ENCODE assay signal across 8 mouse cellular contexts in genomic region chr16:28564075-28564715, GRCm38 (mm10).
DNase-seq lines count a peak whose midpoint lies in the region; ATAC-seq and TF ChIP-seq lines count a peak whose summit lies in the region.

No protein-coding gene starts in this region.

- H3K27me3 ChIP-seq in forebrain, embryonic 12.5 days: peaks cover 34% of the 10 kb centered on the region
- peaks cover 13% of the 10 kb centered on the region for H3K27me3 ChIP-seq in intestine, postnatal 0 days (replicated peaks; ENCODE audit: control insufficient read depth, insufficient read depth, low read length)
- peaks cover 17% of the 10 kb centered on the region for H3K27me3 ChIP-seq in liver, embryonic 16.5 days (ENCODE audit: control insufficient read depth, insufficient read depth, low read depth, low read length)

- DNase-seq in left cerebral cortex, adult 18-20 months (ENCODE audit: low spot score in 2 of 2): peak; percentile 19 to 30
- DNase-seq in left cerebral cortex, adult 9 months (ENCODE audit: low spot score in 2 of 2): no peak
- peak; percentile 40 for DNase-seq in adrenal gland, postnatal 25 days
- DNase-seq in retina, postnatal 7 days (ENCODE audit: low read depth, low spot score): peak; percentile 14
- DNase-seq in spleen, adult 12 weeks (ENCODE audit: low spot score): no peak

- under 1% methylated on average over 45 of the region's 45 CpGs for WGBS in forebrain, embryonic 12.5 days
- WGBS in intestine, postnatal 0 days: 1% methylated on average over 45 of the region's 45 CpGs
- 2% methylated on average over 45 of the region's 45 CpGs for WGBS in liver, embryonic 16.5 days (ENCODE audit: insufficient replicate concordance)

- H3K4me1 ChIP-seq in forebrain, embryonic 12.5 days: peaks cover 12% of the 10 kb centered on the region
- H3K4me1 ChIP-seq in intestine, postnatal 0 days (replicated peaks; ENCODE audit: control insufficient read depth, insufficient read depth, low read length): no peaks in the 10 kb centered on the region
- H3K4me1 ChIP-seq in liver, embryonic 16.5 days (ENCODE audit: control insufficient read depth, low read depth, low read length): no peaks in the 10 kb centered on the region

- H3K9ac ChIP-seq in forebrain, embryonic 12.5 days: peak overlapping the region; percentile 56
- no peak overlapping the region for H3K9ac ChIP-seq in intestine, postnatal 0 days (ENCODE audit: low read depth, low read length)
- no peak overlapping the region for H3K9ac ChIP-seq in liver, embryonic 16.5 days (ENCODE audit: low read depth, low read length)

- no peaks in the 10 kb centered on the region for H3K36me3 ChIP-seq in forebrain, embryonic 12.5 days (replicated peaks)
- no peaks in the 10 kb centered on the region for H3K36me3 ChIP-seq in intestine, postnatal 0 days (ENCODE audit: control insufficient read depth, insufficient read depth)
- H3K36me3 ChIP-seq in liver, embryonic 16.5 days (ENCODE audit: control insufficient read depth, insufficient read depth): no peaks in the 10 kb centered on the region

- H3K9me3 ChIP-seq in forebrain, embryonic 12.5 days: no peaks in the 10 kb centered on the region
- H3K9me3 ChIP-seq in intestine, postnatal 0 days (ENCODE audit: control insufficient read depth): no peaks in the 10 kb centered on the region
- no peaks in the 10 kb centered on the region for H3K9me3 ChIP-seq in liver, embryonic 16.5 days (replicated peaks; ENCODE audit: control insufficient read depth, low read length)

- no peak for TF ChIP-seq CTCF in intestine, postnatal 0 days (IDR thresholded peaks at IDR 0.05; ENCODE audit: low read depth)

- peak overlapping the region; percentile 68 for H3K4me3 ChIP-seq in forebrain, embryonic 12.5 days (replicated peaks)
- peak overlapping the region; percentile 38 for H3K4me3 ChIP-seq in intestine, postnatal 0 days (ENCODE audit: low read depth, low read length)
- H3K4me3 ChIP-seq in liver, embryonic 16.5 days (ENCODE audit: low read depth, low read length): peak overlapping the region; percentile 34

- no peak overlapping the region for H3K27ac ChIP-seq in forebrain, embryonic 12.5 days
- H3K27ac ChIP-seq in intestine, postnatal 0 days (ENCODE audit: low read depth, low read length): no peak overlapping the region
- H3K27ac ChIP-seq in liver, embryonic 16.5 days (ENCODE audit: low read length): no peak overlapping the region

- ATAC-seq in forebrain, embryonic 12.5 days (ENCODE audit: low FRiP score): peak; percentile 85
- ATAC-seq in intestine, postnatal 0 days: no peak
- ATAC-seq in liver, embryonic 16.5 days (ENCODE audit: low read depth): no peak

- H3K4me2 ChIP-seq in forebrain, embryonic 12.5 days: peak overlapping the region; percentile 100
- peak overlapping the region; percentile 73 for H3K4me2 ChIP-seq in intestine, postnatal 0 days (replicated peaks; ENCODE audit: low read depth)
- H3K4me2 ChIP-seq in liver, embryonic 16.5 days (ENCODE audit: low read depth, low read length): peak overlapping the region; percentile 50

Comparison
In these comparisons a context has a peak if more than half of its experiments do, and no peak if none do; other contexts are left out.
1. DNase-seq: peak in left cerebral cortex, adult 18-20 months (2 of 2), adrenal gland, postnatal 25 days (single experiment) and retina, postnatal 7 days (single experiment); none in left cerebral cortex, adult 9 months (0 of 2) and spleen, adult 12 weeks (single experiment).
2. H3K4me2 ChIP-seq: peak in every context shown above with its lines; median percentile 100 in forebrain, embryonic 12.5 days; 73 in intestine, postnatal 0 days; 50 in liver, embryonic 16.5 days.
3. Peak in every context shown above with its lines, with median percentiles within 50 percentile points of each other: H3K4me3 ChIP-seq.